Mouse (Mus musculus) spleen, postnatal 10 days (tissue): ENCODE measurements around the gene Coro1b.

Experiments used
- DNase-seq, 2 experiments: peaks; one replicate each; pipeline ENCODE4 v3.0.0; 2021 to 2022; ENCODE audit warnings: low spot score in 2 of 2

Coro1b gene

DNA sequence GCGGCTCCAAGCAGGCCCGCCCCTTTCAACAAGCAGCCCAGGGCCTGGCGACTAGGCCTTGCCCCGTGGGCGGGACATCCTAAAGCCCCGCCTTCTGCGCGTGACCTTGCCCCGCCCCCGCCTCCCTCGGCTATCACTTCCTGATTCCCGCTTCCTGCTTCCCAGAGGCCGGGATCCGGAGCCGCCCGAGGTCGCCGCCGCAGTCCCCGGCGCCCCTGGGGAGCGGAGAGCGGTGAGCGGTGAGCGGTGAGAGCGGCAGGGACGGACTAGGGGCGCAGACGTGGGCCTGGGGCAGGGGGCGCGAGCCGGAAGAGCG lies at the start of gene Coro1b:
Gene Coro1b, plus strand, starts transcription at position 129 of the 316 bp plus-strand sequence.
- DNase-seq = peak; percentile 93 to 96

GRCm38 (mm10) chr19:4099056-4099455 lies 49.4 kb upstream of the Coro1b start:
- DNase-seq = peak; percentile 96 to 98

DNA sequence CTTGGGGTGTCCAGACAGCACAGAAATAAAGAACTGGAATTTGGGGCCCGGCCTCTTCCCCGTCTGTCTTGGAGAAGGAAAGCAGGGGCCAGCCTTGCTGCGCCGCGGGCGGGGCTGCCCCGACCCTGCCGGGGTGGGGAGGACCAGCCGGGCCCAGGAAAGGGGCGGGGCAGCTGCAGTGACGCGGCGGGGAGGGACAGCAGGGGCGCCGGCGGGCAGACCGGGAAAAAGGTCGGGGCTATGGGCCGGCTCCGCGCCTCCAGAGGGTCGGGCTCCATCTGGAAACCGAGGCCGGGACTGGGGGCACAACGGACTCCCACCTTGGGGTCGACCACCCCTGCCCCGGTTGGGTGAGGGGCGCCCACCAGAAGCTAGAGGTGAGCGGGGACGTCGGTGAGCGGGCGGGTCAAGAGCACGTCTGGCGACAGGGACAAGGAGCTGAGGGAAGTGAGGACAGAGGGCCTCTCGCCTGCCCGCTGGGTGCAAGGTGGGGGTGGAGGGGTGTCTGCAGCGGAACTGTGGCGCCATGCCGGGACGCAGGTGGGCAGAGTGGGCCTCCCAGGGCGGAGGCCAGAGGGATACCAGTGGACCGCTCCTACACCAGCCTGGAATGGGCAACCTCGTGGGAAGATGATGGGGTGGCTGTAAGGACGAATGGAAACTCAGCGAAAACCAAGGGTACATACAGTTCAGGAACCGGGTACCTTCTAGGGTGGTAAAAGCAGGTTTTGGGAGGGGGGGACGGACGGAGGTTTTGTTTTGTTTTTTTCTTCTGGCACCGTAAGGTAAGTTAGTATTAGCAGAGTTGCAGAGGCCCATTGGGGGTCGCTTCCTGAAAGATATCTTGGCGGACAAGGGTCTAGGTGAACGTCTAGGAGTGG lies 48.3 kb upstream of the Coro1b start, which contains the start of gene Pitpnm1:
Gene Pitpnm1, plus strand, starts transcription at position 162 of the 881 bp plus-strand sequence.
- DNase-seq = peak; percentile 89 to 90

DNA sequence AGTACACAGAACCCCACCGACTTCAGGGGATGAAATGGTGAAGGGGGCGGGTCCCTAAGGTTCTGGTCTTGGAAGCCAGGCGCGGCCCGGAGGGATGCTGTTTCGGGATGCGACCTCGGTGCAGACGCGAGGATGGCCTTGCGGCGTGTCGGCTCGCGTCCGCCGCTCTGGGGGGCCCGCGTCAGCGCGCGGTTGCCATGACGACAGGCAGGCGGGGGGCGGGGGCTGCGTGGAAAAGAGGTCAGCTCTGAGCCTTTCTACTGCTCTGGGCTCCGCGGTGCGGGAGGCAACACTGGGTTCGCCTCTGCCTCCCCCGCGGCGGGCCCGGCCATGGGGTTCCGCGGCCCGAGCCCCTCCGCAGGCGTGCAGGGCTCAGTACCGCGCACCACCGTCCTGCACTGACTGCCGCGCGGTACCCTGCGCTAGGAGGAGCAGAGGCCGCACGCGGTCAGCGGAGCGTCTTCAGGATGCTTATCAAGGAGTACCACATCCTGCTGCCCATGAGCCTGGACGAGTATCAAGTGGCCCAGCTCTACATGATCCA lies 47.6 kb upstream of the Coro1b start:
- peak; percentile 50 to 60 for DNase-seq

DNA sequence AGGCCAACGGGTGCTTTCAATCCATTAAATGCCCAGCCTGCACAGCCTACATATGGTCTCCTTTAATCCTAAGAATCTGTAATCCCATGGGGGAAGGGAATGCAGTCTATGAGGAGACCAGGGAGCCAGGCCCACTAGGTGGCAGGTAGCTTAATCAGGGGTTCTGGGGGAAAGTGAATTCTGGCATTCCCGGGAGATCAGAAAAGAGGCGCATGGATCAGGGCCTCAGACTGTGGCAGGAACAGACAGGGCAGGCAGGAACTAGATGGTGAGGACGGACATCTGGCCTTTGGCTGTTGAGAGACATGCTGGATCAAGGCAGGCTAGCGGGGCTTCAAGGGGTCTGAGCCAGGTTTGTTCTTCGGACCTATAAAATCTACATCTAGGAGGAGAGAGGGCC lies 47.0 kb upstream of the Coro1b start:
- DNase-seq = no peak

GRCm38 (mm10) chr19:4102049-4102448 lies 46.4 kb upstream of the Coro1b start:
- DNase-seq = no peak

DNA sequence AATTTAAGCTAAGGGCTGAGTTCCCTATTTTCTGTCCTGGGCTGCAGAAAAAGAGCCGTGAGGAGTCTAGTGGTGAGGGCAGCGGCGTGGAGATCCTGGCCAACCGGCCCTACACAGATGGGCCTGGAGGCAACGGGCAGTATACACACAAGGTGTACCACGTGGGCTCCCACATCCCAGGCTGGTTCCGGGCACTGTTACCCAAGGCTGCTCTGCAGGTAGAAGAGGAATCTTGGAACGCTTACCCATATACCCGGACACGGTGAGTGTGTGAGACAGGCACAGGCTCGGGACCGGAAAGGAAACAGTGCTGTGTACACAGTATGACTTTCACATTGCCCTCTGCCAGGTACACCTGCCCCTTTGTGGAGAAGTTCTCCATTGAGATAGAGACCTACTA lies 45.8 kb upstream of the Coro1b start:
- DNase-seq = no peak

GRCm38 (mm10) chr19:4103294-4103693 lies 45.1 kb upstream of the Coro1b start:
- no peak for DNase-seq

GRCm38 (mm10) chr19:4103792-4104191 lies 44.6 kb upstream of the Coro1b start:
- DNase-seq = no peak

GRCm38 (mm10) chr19:4104675-4105194 lies 43.7 kb upstream of the Coro1b start:
- no peak for DNase-seq

- DNase-seq = no peak
These were observed 41.8 kb upstream of the Coro1b start for GRCm38 (mm10) chr19:4106654-4107053.

GRCm38 (mm10) chr19:4108535-4108934 lies 39.9 kb upstream of the Coro1b start:
- no peak for DNase-seq

DNA sequence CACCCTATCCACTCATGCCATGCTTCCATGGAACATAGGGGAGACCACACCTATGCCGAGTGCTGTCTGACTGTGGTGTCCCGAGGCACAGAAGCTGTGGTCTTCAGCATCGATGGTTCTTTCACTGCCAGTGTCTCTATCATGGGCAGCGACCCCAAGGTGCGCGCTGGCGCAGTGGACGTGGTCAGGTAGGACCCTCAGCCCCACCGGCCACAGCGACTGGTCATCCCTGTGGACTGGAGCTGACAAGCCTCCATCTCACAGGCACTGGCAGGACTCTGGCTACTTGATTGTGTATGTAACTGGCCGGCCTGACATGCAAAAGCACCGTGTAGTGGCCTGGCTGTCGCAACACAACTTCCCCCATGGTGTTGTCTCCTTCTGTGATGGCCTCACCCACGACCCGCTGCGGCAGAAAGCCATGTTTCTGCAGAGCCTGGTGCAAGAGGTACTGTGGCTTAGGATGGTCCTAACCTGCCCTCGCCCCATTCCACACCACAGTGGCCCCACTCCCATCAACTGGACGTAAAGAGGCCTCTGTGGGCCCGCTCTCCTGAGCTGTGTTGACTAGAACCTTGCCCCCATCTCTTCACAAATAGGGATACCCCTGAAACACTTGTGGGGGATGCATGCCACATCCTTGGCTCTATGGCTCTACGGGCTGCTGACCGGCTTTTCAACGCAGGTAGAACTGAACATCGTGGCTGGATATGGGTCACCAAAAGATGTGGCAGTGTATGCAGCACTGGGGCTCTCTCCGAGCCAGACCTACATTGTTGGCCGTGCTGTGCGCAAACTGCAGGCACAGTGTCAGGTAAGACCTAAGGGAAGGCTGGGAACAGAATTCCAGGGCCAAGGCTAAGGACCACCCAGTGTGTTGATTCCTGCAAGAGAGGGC lies 36.1 kb upstream of the Coro1b start:
- DNase-seq = no peak

- peak; percentile 85 to 93 for DNase-seq
These were observed 35.1 kb upstream of the Coro1b start for GRCm38 (mm10) chr19:4113186-4113805.

- DNase-seq = peak in 1 of 2 experiments; percentile 72
These were observed 34.6 kb upstream of the Coro1b start for GRCm38 (mm10) chr19:4113806-4114230.

- no peak for DNase-seq
These were observed 33.9 kb upstream of the Coro1b start for GRCm38 (mm10) chr19:4114551-4114950.

GRCm38 (mm10) chr19:4115144-4115543 lies 33.3 kb upstream of the Coro1b start:
- no peak for DNase-seq

GRCm38 (mm10) chr19:4115816-4116215 lies 32.6 kb upstream of the Coro1b start:
- DNase-seq = no peak

DNA sequence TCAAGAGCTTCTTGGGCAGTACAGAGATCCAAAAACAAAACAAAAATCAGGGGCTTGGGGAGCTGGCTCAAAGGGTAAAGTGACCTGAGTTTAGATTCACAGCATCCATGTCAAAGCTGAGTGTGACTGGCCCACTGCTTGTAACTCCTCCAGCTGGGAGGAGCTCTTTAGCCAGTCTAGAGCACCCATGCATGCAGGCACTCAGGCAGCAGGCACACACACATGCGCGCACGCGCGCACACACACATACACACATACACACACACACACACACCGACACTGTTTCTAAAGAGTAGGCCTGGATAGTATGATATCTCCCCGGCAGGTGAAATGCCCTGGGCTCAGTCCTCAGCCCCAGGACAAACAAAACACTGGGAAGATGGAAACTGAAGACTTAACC lies 31.4 kb upstream of the Coro1b start:
- DNase-seq = no peak

DNA sequence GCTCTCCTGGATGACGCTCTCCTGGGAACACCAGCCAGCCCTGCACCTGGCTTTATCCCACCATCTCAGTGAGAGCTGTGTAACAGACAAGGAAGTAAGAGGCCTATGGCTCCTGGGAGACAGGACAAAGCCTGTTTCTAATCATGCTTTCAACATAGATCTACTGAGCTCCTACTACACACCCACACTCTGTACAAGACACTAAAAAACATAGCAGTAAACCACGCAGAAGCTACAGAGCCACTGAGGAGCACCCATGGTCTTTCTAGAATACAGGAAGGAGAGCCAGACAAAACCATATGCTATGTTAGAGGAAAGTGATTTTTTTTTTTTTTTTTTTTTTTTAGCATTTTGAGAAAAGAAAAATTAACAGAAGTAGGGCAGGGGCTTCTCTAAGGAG lies 30.1 kb upstream of the Coro1b start:
- DNase-seq = no peak

GRCm38 (mm10) chr19:4119716-4120487 lies 28.5 kb upstream of the Coro1b start:
- no peak for DNase-seq
